Mouse (Mus musculus) limb, embryonic 13.5 days (tissue): Measurements from ENCODE around the gene Rab3ip. TPM values are rescaled to one million over a fixed set of nuclear protein-coding genes. Genes with fewer than 3 reads are reported as not detected.
A peak's percentile ranks its signal among the peaks of the same experiment; 100 is the strongest.

Experiments used
- ATAC-seq: fragments of 200-750 bp; cut with Nextera tagmentation; 2 replicates; pipeline ENCODE4 v1.8.0; 2017; ENCODE audit warnings: low read depth, moderate number of reproducible peaks, moderate TSS enrichment; ENCODE audit not compliant: low FRiP score
- H3K27ac ChIP-seq: fragments of 300-500 bp; sonication (generic); 2 replicates; pipeline ENCODE4 v1.5.1; 2015; ENCODE audit warnings: inconsistent platforms, mild to moderate bottlenecking, moderate library complexity
- H3K27me3 ChIP-seq: fragments of 300-500 bp; sonication (generic); 2 replicates; pipeline ENCODE4 v1.6.1; 2015; ENCODE audit warnings: mild to moderate bottlenecking, inconsistent platforms
- H3K36me3 ChIP-seq: fragments of 300-500 bp; sonication (generic); 2 replicates; pipeline ENCODE4 v1.6.1; 2015; ENCODE audit warnings: inconsistent platforms, mild to moderate bottlenecking, moderate library complexity
- H3K4me1 ChIP-seq: fragments of 300-500 bp; sonication (generic); 2 replicates; pipeline ENCODE4 v1.6.1; 2015; ENCODE audit warnings: inconsistent platforms
- H3K4me2 ChIP-seq: fragments of 300-500 bp; sonication (generic); replicated peaks from 2 replicates; pipeline ENCODE4 v1.6.1; 2015; ENCODE audit warnings: inconsistent platforms, mild to moderate bottlenecking, moderate library complexity
- H3K4me3 ChIP-seq: fragments of 300-500 bp; sonication (generic); 2 replicates; pipeline ENCODE4 v1.5.1; 2015; ENCODE audit warnings: moderate library complexity, mild to moderate bottlenecking, inconsistent platforms
- H3K9ac ChIP-seq: fragments of 300-500 bp; sonication (generic); 2 replicates; pipeline ENCODE4 v1.6.1; 2015; ENCODE audit warnings: mild to moderate bottlenecking, inconsistent platforms
- H3K9me3 ChIP-seq: fragments of 300-500 bp; sonication (generic); 2 replicates; pipeline ENCODE4 v1.6.1; 2016; ENCODE audit warnings: inconsistent platforms
- WGBS: fragments of 180-500 bp; shearing (Covaris S2); methylation state at CpG from one replicate; pipeline ENCODE4 v1.1.7; 2015; 5-methylcytosine and 5-hydroxymethylcytosine counted together
- polyA plus RNA-seq: library from polyadenylated mRNA; unstranded; fragments of >200 nt; fragmentation: Nextera tagmentation; extraction: Ambion mirVana; gene quantifications from 2 replicates; pipeline ENCODE4 v1.2.1, GENCODE M21; 2015

Rab3ip gene
- polyA plus RNA-seq, 1 experiment from 2014 or later, result 40.4 TPM

- no peaks in the 10 kb centered on the region for H3K36me3 ChIP-seq
- H3K4me3 ChIP-seq, result no peak overlapping the region
- no peaks in the 10 kb centered on the region; the same call in 1 of the 2 replicates for H3K9me3 ChIP-seq
- H3K27me3 ChIP-seq, result no peaks in the 10 kb centered on the region
- H3K9ac ChIP-seq, result no peak overlapping the region
- no peak overlapping the region for H3K4me2 ChIP-seq
- H3K27ac ChIP-seq, result no peak overlapping the region
- H3K4me1 ChIP-seq, result no peaks in the 10 kb centered on the region
- 65% methylated on average over 3 of the region's 3 CpGs for WGBS
- no peak for ATAC-seq
These were observed 66.0 kb downstream of the Rab3ip start for GRCm38 (mm10) chr10:116884552-116884951.

GRCm38 (mm10) chr10:116883531-116883930 lies 67.0 kb downstream of the Rab3ip start:
- ATAC-seq, result no peak
- Histone ChIP-seq H3K4me3 (no peak overlapping the region), H3K27ac (no peak overlapping the region), H3K9ac (no peak overlapping the region), H3K4me2 (no peak overlapping the region), H3K4me1 (no peaks in the 10 kb centered on the region), H3K36me3 (no peaks in the 10 kb centered on the region), H3K9me3 (no peaks in the 10 kb centered on the region; the same call in 1 of the 2 replicates), H3K27me3 (no peaks in the 10 kb centered on the region)
- 61% methylated on average over 5 of the region's 5 CpGs for WGBS

- Histone ChIP-seq H3K9me3 (no peaks in the 10 kb centered on the region), H3K4me2 (no peak overlapping the region), H3K9ac (no peak overlapping the region), H3K36me3 (no peaks in the 10 kb centered on the region), H3K27ac (no peak overlapping the region), H3K4me3 (no peak overlapping the region), H3K27me3 (no peaks in the 10 kb centered on the region), H3K4me1 (no peaks in the 10 kb centered on the region)
- ATAC-seq, result no peak
- 62% methylated on average over 4 of the region's 4 CpGs for WGBS
These were observed 73.1 kb downstream of the Rab3ip start for GRCm38 (mm10) chr10:116877436-116877835.

- Histone ChIP-seq H3K4me3 (no peak overlapping the region), H3K27ac (no peak overlapping the region), H3K27me3 (no peaks in the 10 kb centered on the region), H3K4me2 (no peak overlapping the region), H3K9ac (no peak overlapping the region), H3K4me1 (peaks cover 5% of the 10 kb centered on the region), H3K36me3 (no peaks in the 10 kb centered on the region), H3K9me3 (no peaks in the 10 kb centered on the region)
- ATAC-seq, result no peak
- WGBS, result 79% methylated on average over 9 of the region's 9 CpGs
These were observed 76.1 kb downstream of the Rab3ip start for GRCm38 (mm10) chr10:116874490-116874889.

- peaks cover 5% of the 10 kb centered on the region for H3K4me1 ChIP-seq
- H3K9me3 ChIP-seq, result no peaks in the 10 kb centered on the region
- H3K9ac ChIP-seq, result no peak overlapping the region
- H3K4me3 ChIP-seq, result no peak overlapping the region
- WGBS, result 59% methylated on average over 14 of the region's 14 CpGs
- H3K27ac ChIP-seq, result no peak overlapping the region
- no peak for ATAC-seq
- no peaks in the 10 kb centered on the region for H3K36me3 ChIP-seq
- peak overlapping the region; percentile 39; the same call in 1 of the 2 replicates for H3K4me2 ChIP-seq
- no peaks in the 10 kb centered on the region for H3K27me3 ChIP-seq
These were observed 78.6 kb downstream of the Rab3ip start for GRCm38 (mm10) chr10:116872016-116872410.

GRCm38 (mm10) chr10:116871329-116872015 lies 79.1 kb downstream of the Rab3ip start:
- Histone ChIP-seq H3K4me3 (no peak overlapping the region), H3K27ac (no peak overlapping the region), H3K4me1 (peaks cover 5% of the 10 kb centered on the region), H3K9ac (no peak overlapping the region), H3K36me3 (no peaks in the 10 kb centered on the region), H3K9me3 (no peaks in the 10 kb centered on the region), H3K27me3 (no peaks in the 10 kb centered on the region), H3K4me2 (no peak overlapping the region; the same call in 1 of the 2 replicates)
- 66% methylated on average over 12 of the region's 12 CpGs for WGBS
- no peak; the same call in 1 of the 2 replicates for ATAC-seq

- Histone ChIP-seq H3K9ac (no peak overlapping the region), H3K4me3 (no peak overlapping the region), H3K36me3 (no peaks in the 10 kb centered on the region), H3K27ac (no peak overlapping the region), H3K4me1 (peaks cover 5% of the 10 kb centered on the region), H3K9me3 (no peaks in the 10 kb centered on the region), H3K4me2 (no peak overlapping the region), H3K27me3 (no peaks in the 10 kb centered on the region)
- 80% methylated on average over 6 of the region's 6 CpGs for WGBS
- ATAC-seq, result no peak
These were observed 79.8 kb downstream of the Rab3ip start for GRCm38 (mm10) chr10:116870819-116871218.

Other genes with a start within 250 kb of the Rab3ip start
- gene Myrfl, start 53.9 kb downstream of the Rab3ip start, polyA plus RNA-seq, result 0.09 and 0.20 TPM in 2 replicates
- gene Gm10271, start 21.8 kb upstream of the Rab3ip start, polyA plus RNA-seq, result not detected in 2 replicates
- gene Best3, start 35.5 kb upstream of the Rab3ip start, polyA plus RNA-seq, result 0.82 and 1.0 TPM in 2 replicates
- not detected in 2 replicates for gene Lrrc10, start 94.6 kb upstream of the Rab3ip start, polyA plus RNA-seq
- 264 and 268 TPM in 2 replicates for gene Cct2, start 113.0 kb upstream of the Rab3ip start, polyA plus RNA-seq
- 21.8 and 22.6 TPM in 2 replicates for gene Frs2, start 197.8 kb upstream of the Rab3ip start, polyA plus RNA-seq